28 mouse cellular contexts compared by ENCODE assay signal in the genomic region with DNA sequence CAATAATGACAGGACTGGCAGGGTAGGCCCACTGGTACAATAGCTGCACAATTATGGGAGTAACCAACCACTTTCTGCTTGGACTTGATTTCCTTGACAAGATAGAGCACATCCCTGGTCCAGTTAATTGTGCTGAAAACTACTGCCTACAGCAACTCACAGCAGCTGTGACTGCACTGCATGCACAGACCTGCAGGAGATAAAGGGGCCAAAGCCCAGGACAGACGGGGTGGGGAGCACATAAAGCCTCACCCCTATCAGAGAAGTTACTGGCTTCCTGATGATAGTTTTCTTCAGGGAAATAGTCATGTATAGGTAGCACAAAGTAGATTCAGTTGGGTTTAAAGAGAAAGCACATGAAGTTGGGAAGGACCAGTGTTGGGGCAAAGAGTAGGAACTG.
"Had no signal": no experiment of that assay in that cellular context is flagged by ENCODE, and none has a peak within 500 bp of the region (broad histone marks: within the 10 kb centered on the region; RNA-seq: fewer than 3 reads in every experiment).

No protein-coding gene starts in this region.

- H3K9me3 ChIP-seq: embryonic facial prominence, embryonic 10.5 days; embryonic facial prominence, embryonic 12.5 days; embryonic facial prominence, embryonic 13.5 days; embryonic facial prominence, embryonic 15.5 days; forebrain, embryonic 10.5 days; forebrain, embryonic 12.5 days; forebrain, embryonic 13.5 days; forebrain, embryonic 15.5 days had no signal

- H3K27me3 ChIP-seq: embryonic facial prominence, embryonic 12.5 days; embryonic facial prominence, embryonic 13.5 days; embryonic facial prominence, embryonic 15.5 days; forebrain, embryonic 12.5 days; forebrain, embryonic 13.5 days; forebrain, embryonic 15.5 days had no signal

- ATAC-seq: forebrain, embryonic 13.5 days; forebrain, embryonic 14.5 days; forebrain, embryonic 15.5 days; forebrain, embryonic 16.5 days; forebrain, postnatal 0 days had no signal

- H3K27ac ChIP-seq: embryonic facial prominence, embryonic 10.5 days; embryonic facial prominence, embryonic 12.5 days; embryonic facial prominence, embryonic 13.5 days; embryonic facial prominence, embryonic 15.5 days; forebrain, embryonic 10.5 days; forebrain, embryonic 12.5 days; forebrain, embryonic 13.5 days; forebrain, embryonic 15.5 days; gastrocnemius, adult 2 months had no signal

- H3K4me2 ChIP-seq: embryonic facial prominence, embryonic 12.5 days; embryonic facial prominence, embryonic 13.5 days; embryonic facial prominence, embryonic 15.5 days; forebrain, embryonic 12.5 days; forebrain, embryonic 13.5 days; forebrain, embryonic 15.5 days had no signal

- H3K4me3 ChIP-seq: embryonic facial prominence, embryonic 10.5 days; embryonic facial prominence, embryonic 12.5 days; embryonic facial prominence, embryonic 13.5 days; embryonic facial prominence, embryonic 15.5 days; erythroblast, embryonic 14.5 days; forebrain, embryonic 10.5 days; forebrain, embryonic 12.5 days; forebrain, embryonic 13.5 days; forebrain, embryonic 15.5 days; gastrocnemius, adult 2 months had no signal

- DNase-seq: cerebellum, adult 18-20 months; cerebellum, adult 2 months; cerebellum, adult 9-10 months; cerebellum, adult 9-11 months; cerebellum, postnatal 10 days; cerebellum, postnatal 14 days; cerebellum, postnatal 25 days; cerebellum, postnatal 36 days; embryo, embryonic 11 days; forebrain, postnatal 0 days; gastrocnemius, adult 2 months; gastrocnemius, postnatal 10 days; gastrocnemius, postnatal 14 days; gastrocnemius, postnatal 25 days; gastrocnemius, postnatal 36 days; heart, adult 11 months; heart, adult 18-20 months had no signal

- H3K9ac ChIP-seq: embryonic facial prominence, embryonic 12.5 days; embryonic facial prominence, embryonic 13.5 days; embryonic facial prominence, embryonic 15.5 days; forebrain, embryonic 12.5 days; forebrain, embryonic 13.5 days; forebrain, embryonic 15.5 days; forebrain, postnatal 0 days had no signal

- H3K36me3 ChIP-seq: forebrain, embryonic 12.5 days had no signal

- H3K4me1 ChIP-seq: embryonic facial prominence, embryonic 10.5 days; embryonic facial prominence, embryonic 12.5 days; embryonic facial prominence, embryonic 13.5 days; embryonic facial prominence, embryonic 15.5 days; forebrain, embryonic 10.5 days; forebrain, embryonic 12.5 days; forebrain, embryonic 13.5 days; forebrain, embryonic 15.5 days had no signal
